Comparison of ENCODE assay signal across 28 mouse cellular contexts in genomic region chrX:157506400-157506799, GRCm38 (mm10).
"Had no signal": no experiment of that assay in that cellular context is flagged by ENCODE, and none has a peak within 500 bp of the region (broad histone marks: within the 10 kb centered on the region; RNA-seq: fewer than 3 reads in every experiment).

No protein-coding gene starts in this region.

- H3K36me3 ChIP-seq: limb, embryonic 10.5 days; limb, embryonic 12.5 days; limb, embryonic 13.5 days; limb, embryonic 15.5 days; liver, embryonic 12.5 days; liver, embryonic 13.5 days; liver, embryonic 15.5 days; lung, embryonic 15.5 days; midbrain, embryonic 10.5 days; midbrain, embryonic 12.5 days; midbrain, embryonic 13.5 days; midbrain, embryonic 15.5 days; neural tube, embryonic 12.5 days had no signal

- DNase-seq: left cerebral cortex, postnatal 4 days; liver; liver, embryonic 13.5 days; liver, postnatal 0 days; lung, adult 18-20 months; lung, adult 2 months; lung, embryonic 14.5 days; lung, postnatal 10 days; lung, postnatal 14 days; lung, postnatal 36 days; lung, postnatal 4 days; midbrain, embryonic 14.5 days had no signal

- H3K27ac ChIP-seq: limb, embryonic 10.5 days; limb, embryonic 12.5 days; limb, embryonic 13.5 days; limb, embryonic 15.5 days; liver, embryonic 12.5 days; liver, embryonic 13.5 days; liver, embryonic 14.5 days; liver, embryonic 15.5 days; lung, embryonic 15.5 days; macrophage; midbrain, embryonic 10.5 days; midbrain, embryonic 12.5 days; midbrain, embryonic 13.5 days; midbrain, embryonic 15.5 days; neural tube, embryonic 12.5 days had no signal

- H3K9ac ChIP-seq: limb, embryonic 12.5 days; limb, embryonic 13.5 days; limb, embryonic 15.5 days; liver, embryonic 12.5 days; liver, embryonic 13.5 days; liver, embryonic 14.5 days; liver, embryonic 15.5 days; liver, postnatal 0 days; lung, embryonic 14.5 days; lung, embryonic 15.5 days; midbrain, embryonic 12.5 days; midbrain, embryonic 13.5 days; midbrain, embryonic 15.5 days; neural tube, embryonic 12.5 days had no signal

- H3K4me3 ChIP-seq: limb, embryonic 10.5 days; limb, embryonic 12.5 days; limb, embryonic 13.5 days; limb, embryonic 15.5 days; liver, embryonic 12.5 days; liver, embryonic 13.5 days; liver, embryonic 15.5 days; lung, embryonic 15.5 days; megakaryocyte, embryonic 14.5 days; midbrain, embryonic 10.5 days; midbrain, embryonic 12.5 days; midbrain, embryonic 13.5 days; midbrain, embryonic 15.5 days; myocyte; neural tube, embryonic 12.5 days had no signal

- H3K4me1 ChIP-seq: limb, embryonic 10.5 days; limb, embryonic 12.5 days; limb, embryonic 13.5 days; limb, embryonic 15.5 days; liver, embryonic 12.5 days; liver, embryonic 13.5 days; liver, embryonic 15.5 days; midbrain, embryonic 10.5 days; midbrain, embryonic 12.5 days; midbrain, embryonic 13.5 days; midbrain, embryonic 15.5 days; neural tube, embryonic 12.5 days had no signal

- H3K27me3 ChIP-seq: liver, embryonic 12.5 days; liver, embryonic 13.5 days; liver, embryonic 15.5 days; lung, embryonic 15.5 days; midbrain, embryonic 12.5 days; midbrain, embryonic 13.5 days; midbrain, embryonic 15.5 days; neural tube, embryonic 12.5 days had no signal

- H3K9me3 ChIP-seq: limb, embryonic 10.5 days; limb, embryonic 12.5 days; limb, embryonic 13.5 days; limb, embryonic 15.5 days; liver, embryonic 12.5 days; liver, embryonic 13.5 days; liver, embryonic 15.5 days; lung, embryonic 15.5 days; midbrain, embryonic 10.5 days; midbrain, embryonic 12.5 days; midbrain, embryonic 13.5 days; midbrain, embryonic 15.5 days; neural tube, embryonic 12.5 days had no signal
